25 mouse cellular contexts compared by ENCODE assay signal in genomic region chr17:31525114-31525513, GRCm38 (mm10).
"Had no signal": no experiment of that assay in that cellular context is flagged by ENCODE, and none has a peak within 500 bp of the region (broad histone marks: within the 10 kb centered on the region; RNA-seq: fewer than 3 reads in every experiment).

No protein-coding gene starts in this region.

- ATAC-seq: forebrain, postnatal 0 days; hindbrain, postnatal 0 days had no signal

- H3K27me3 ChIP-seq: heart, embryonic 13.5 days; heart, embryonic 15.5 days; hindbrain, embryonic 13.5 days; hindbrain, embryonic 15.5 days; kidney, embryonic 15.5 days; limb, embryonic 13.5 days; limb, embryonic 15.5 days had no signal

- H3K27ac ChIP-seq: heart, adult 2 months; heart, embryonic 13.5 days; heart, embryonic 15.5 days; hindbrain, embryonic 13.5 days; hindbrain, embryonic 15.5 days; hindbrain, postnatal 0 days; kidney, embryonic 15.5 days; limb, embryonic 13.5 days; limb, embryonic 15.5 days had no signal

- H3K4me3 ChIP-seq: heart, adult 2 months; heart, embryonic 13.5 days; heart, embryonic 15.5 days; hindbrain, embryonic 13.5 days; hindbrain, embryonic 15.5 days; kidney, embryonic 15.5 days; limb, embryonic 13.5 days; limb, embryonic 15.5 days had no signal

- H3K9me3 ChIP-seq: heart, embryonic 13.5 days; heart, embryonic 15.5 days; hindbrain, embryonic 13.5 days; hindbrain, embryonic 15.5 days; kidney, embryonic 15.5 days; limb, embryonic 13.5 days; limb, embryonic 15.5 days had no signal

- H3K9ac ChIP-seq: forebrain, postnatal 0 days; heart, embryonic 13.5 days; heart, embryonic 15.5 days; hindbrain, embryonic 13.5 days; hindbrain, embryonic 15.5 days; kidney, embryonic 15.5 days; limb, embryonic 13.5 days; limb, embryonic 15.5 days had no signal

- H3K4me2 ChIP-seq: heart, embryonic 11.5 days; heart, embryonic 13.5 days; heart, embryonic 15.5 days; hindbrain, embryonic 13.5 days; hindbrain, embryonic 15.5 days; kidney, embryonic 15.5 days; limb, embryonic 13.5 days; limb, embryonic 15.5 days; liver, embryonic 11.5 days had no signal

- DNase-seq: forebrain, postnatal 0 days; gastrocnemius, postnatal 14 days; gastrocnemius, postnatal 36 days; heart, adult 11 months; heart, adult 2 months; heart, postnatal 14 days; heart, postnatal 36 days; kidney, adult 11 months; kidney, adult 2 months; kidney, adult 9 months; kidney, postnatal 10 days; kidney, postnatal 36 days; layer of hippocampus, adult 9-11 months; layer of hippocampus, postnatal 36 days; left cerebral cortex, postnatal 4 days had no signal
